Mouse (Mus musculus): ENCODE results near the gene Frs2. TPM values are rescaled to one million over a fixed set of nuclear protein-coding genes. Genes with fewer than 3 reads are reported as not detected.

Gene Frs2
- polyA plus RNA-seq, 1 experiment from 2014 or later: 28.5 TPM

DNA sequence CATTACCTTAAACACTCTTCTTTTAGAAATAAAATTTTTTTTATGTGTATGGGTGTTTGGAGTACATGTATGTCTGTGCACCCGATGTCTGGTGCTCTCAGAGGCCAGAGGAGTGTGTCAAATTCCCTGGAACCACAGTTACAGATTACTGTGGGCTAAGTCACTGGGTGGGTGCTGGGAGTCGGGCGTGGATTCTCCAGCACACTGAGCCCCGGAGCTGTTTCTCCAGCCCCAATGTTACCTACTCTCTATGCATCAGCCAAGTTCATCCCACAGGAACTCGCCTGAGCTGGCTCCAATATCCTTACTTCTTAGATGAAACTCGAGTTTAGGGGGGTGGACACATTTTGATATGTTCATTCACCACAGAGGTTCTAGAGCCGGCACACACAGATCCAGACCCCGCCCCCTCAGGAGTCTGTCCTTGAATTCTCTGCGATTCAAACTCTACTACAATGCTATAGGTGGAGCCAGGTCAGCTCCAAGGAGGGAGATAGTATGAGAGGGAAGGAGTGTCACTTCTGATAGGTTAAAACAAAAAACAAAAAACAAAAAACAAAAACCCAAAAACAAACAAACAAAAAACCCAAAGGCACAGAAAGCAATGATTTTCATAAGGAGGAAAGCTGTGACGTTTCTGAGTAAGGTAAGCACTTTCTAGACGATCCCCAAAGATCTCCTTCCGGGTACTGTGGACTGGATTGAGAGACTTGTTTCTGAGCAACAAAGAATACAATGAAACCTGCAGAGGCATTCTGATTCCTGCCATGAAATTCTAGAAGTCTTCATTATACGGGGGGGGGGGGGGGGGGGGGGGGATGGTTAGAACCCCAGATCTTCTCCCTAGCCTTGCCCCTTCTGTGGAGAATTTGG is 25.5 kb upstream of the Frs2 start:
- no peak for DNase-seq (ENCODE audit: low spot score, missing footprints)
- no peaks in the 10 kb centered on the region for H3K36me3 ChIP-seq (ENCODE audit: control insufficient read depth, insufficient read depth, low read length)
- H3K4me2 ChIP-seq: no peak overlapping the region
- no peak overlapping the region for H3K9ac ChIP-seq (ENCODE audit: low read length)
- WGBS: 40% methylated on average over 12 of the region's 13 CpGs
- H3K4me3 ChIP-seq (ENCODE audit: low read depth, low read length): no peak overlapping the region
- H3K27ac ChIP-seq (ENCODE audit: low read depth, low read length): no peak overlapping the region
- H3K4me1 ChIP-seq (ENCODE audit: control insufficient read depth, insufficient read depth, low read length): peaks cover 3% of the 10 kb centered on the region; the same call in 1 of the 2 replicates
- H3K9me3 ChIP-seq (ENCODE audit: control insufficient read depth, low read length): no peaks in the 10 kb centered on the region
- no peaks in the 10 kb centered on the region for H3K27me3 ChIP-seq (ENCODE audit: control insufficient read depth, insufficient read depth, low read length)
- ATAC-seq (ENCODE audit: low FRiP score): 0 out of 2 replicates have a peak, but pooled peaks have one; percentile 38

DNA sequence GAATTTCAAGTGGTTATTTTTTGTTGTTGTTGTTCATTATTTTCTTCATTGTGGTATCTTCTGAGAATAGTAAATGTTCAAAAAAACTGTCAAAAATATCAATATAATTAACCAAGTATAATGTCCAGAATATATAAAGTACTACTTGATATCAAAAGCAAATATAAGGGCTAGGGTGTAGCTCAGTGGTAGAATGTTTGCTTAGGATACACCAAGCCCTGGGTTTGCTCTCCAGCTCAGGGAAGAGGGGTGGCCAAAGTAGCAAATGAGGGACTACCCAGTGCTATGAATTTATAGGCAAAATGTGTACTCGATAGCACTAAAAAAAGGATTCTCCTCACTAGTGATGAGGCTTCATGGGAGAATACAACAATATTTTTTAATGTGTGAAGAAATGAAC is 24.8 kb upstream of the Frs2 start:
- H3K9ac ChIP-seq (ENCODE audit: low read length): no peak overlapping the region
- H3K9me3 ChIP-seq (ENCODE audit: control insufficient read depth, low read length): no peaks in the 10 kb centered on the region
- no peak for DNase-seq (ENCODE audit: low spot score, missing footprints)
- H3K27ac ChIP-seq (ENCODE audit: low read depth, low read length): no peak overlapping the region
- ATAC-seq (ENCODE audit: low FRiP score): no peak
- H3K4me1 ChIP-seq (ENCODE audit: control insufficient read depth, insufficient read depth, low read length): peaks cover 3% of the 10 kb centered on the region; the same call in 1 of the 2 replicates
- H3K4me2 ChIP-seq: no peak overlapping the region
- H3K36me3 ChIP-seq (ENCODE audit: control insufficient read depth, insufficient read depth, low read length): no peaks in the 10 kb centered on the region
- WGBS: 92% methylated on average over 1 of the region's 1 CpGs
- no peaks in the 10 kb centered on the region for H3K27me3 ChIP-seq (ENCODE audit: control insufficient read depth, insufficient read depth, low read length)
- H3K4me3 ChIP-seq (ENCODE audit: low read depth, low read length): no peak overlapping the region

DNA sequence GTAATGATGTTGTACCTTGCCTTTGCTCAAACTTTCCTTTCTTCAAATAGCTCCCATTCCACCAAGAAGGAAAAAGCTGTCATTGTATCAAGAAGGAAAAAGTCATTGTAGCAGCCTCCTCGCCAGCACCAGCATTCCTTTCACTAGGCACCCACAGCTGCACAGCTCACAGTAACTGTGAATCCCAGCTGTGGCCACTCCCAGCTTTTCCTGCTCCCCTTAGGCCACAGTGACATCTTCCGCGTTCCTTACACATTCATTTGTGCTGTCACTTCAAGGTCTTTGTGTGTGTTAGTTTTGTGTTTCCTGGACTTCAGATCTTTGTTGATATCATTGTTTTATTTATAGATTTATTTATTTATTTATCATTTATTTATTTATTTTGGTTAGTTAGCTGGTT is 23.7 kb upstream of the Frs2 start:
- no peak for DNase-seq (ENCODE audit: low spot score, missing footprints)
- WGBS: 47% methylated on average over 3 of the region's 3 CpGs
- H3K9ac ChIP-seq (ENCODE audit: low read length): no peak overlapping the region

DNA sequence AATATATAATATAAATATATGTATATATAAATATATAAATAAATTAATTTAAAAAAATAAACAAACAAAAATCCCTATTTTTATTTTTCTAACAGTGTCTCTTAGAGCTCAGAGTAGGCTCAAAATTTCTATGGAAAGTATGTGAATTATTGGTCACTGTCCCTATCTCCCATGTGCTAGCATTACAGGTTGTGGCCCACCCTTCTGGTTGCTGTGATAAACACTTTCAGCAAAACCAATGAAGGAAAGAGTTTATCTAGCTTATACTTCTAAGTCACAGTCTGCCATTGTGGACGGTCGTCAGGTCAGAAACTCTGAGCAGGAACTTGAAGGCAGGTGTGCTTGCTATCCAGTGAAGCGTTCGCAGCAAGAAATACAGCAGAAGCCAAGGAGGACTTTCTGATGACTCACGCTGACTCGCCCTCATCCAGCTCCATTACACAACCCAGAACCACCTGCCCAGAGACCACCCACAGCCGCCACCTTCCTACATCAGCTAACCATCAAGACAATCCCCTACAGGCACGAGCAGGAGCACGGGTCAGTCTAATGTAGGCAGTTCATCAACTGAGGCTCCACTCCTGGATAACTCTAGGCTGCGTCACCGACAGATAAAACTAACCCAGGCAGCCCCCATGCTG is 18.6 kb upstream of the Frs2 start:
- Histone ChIP-seq H3K36me3 (ENCODE audit: control insufficient read depth, insufficient read depth, low read length) (no peaks in the 10 kb centered on the region), H3K27me3 (ENCODE audit: control insufficient read depth, insufficient read depth, low read length) (no peaks in the 10 kb centered on the region), H3K4me3 (ENCODE audit: low read depth, low read length) (no peak overlapping the region), H3K4me1 (ENCODE audit: control insufficient read depth, insufficient read depth, low read length) (no peaks in the 10 kb centered on the region), H3K9ac (ENCODE audit: low read length) (no peak overlapping the region), H3K27ac (ENCODE audit: low read depth, low read length) (no peak overlapping the region), H3K9me3 (ENCODE audit: control insufficient read depth, low read length) (no peaks in the 10 kb centered on the region), H3K4me2 (no peak overlapping the region)
- ATAC-seq (ENCODE audit: low FRiP score) (no peak), DNase-seq (ENCODE audit: low spot score, missing footprints) (no peak)
- WGBS: 87% methylated on average over 11 of the region's 11 CpGs

More for the DNA sequence above, 23.7 kb upstream of the Frs2 start:
- Histone ChIP-seq H3K27me3 (ENCODE audit: control insufficient read depth, insufficient read depth, low read length) (no peaks in the 10 kb centered on the region), H3K9me3 (ENCODE audit: control insufficient read depth, low read length) (no peaks in the 10 kb centered on the region), H3K4me1 (ENCODE audit: control insufficient read depth, insufficient read depth, low read length) (peaks cover 3% of the 10 kb centered on the region; the same call in 1 of the 2 replicates), H3K4me2 (no peak overlapping the region), H3K4me3 (ENCODE audit: low read depth, low read length) (no peak overlapping the region), H3K36me3 (ENCODE audit: control insufficient read depth, insufficient read depth, low read length) (no peaks in the 10 kb centered on the region), H3K27ac (ENCODE audit: low read depth, low read length) (no peak overlapping the region)
- ATAC-seq (ENCODE audit: low FRiP score): no peak

DNA sequence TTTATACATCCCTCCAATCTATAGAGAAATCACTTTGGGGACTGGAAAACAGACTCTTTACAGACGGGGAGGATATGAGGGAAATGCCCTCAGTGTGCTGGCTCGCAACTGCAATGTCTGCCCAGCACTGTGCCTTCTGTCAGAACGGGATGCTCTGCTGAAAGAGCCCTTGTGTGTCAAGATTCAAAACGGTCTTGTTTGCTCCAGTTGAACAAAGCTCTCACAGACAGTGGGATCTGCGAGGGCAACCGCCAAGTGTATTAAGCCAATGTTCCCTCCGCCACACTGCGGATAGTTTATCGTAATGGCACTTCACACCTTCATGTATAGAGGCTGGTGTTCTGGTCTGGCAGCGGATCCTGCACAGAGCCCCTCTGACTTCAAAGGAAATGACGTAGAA is 14.3 kb upstream of the Frs2 start:
- ATAC-seq (ENCODE audit: low FRiP score): no peak
- Histone ChIP-seq H3K36me3 (ENCODE audit: control insufficient read depth, insufficient read depth, low read length) (no peaks in the 10 kb centered on the region), H3K9ac (ENCODE audit: low read length) (no peak overlapping the region), H3K27me3 (ENCODE audit: control insufficient read depth, insufficient read depth, low read length) (no peaks in the 10 kb centered on the region), H3K27ac (ENCODE audit: low read depth, low read length) (no peak overlapping the region), H3K4me1 (ENCODE audit: control insufficient read depth, insufficient read depth, low read length) (no peaks in the 10 kb centered on the region), H3K4me2 (no peak overlapping the region), H3K4me3 (ENCODE audit: low read depth, low read length) (no peak overlapping the region), H3K9me3 (ENCODE audit: control insufficient read depth, low read length) (no peaks in the 10 kb centered on the region)
- DNase-seq (ENCODE audit: low spot score, missing footprints): no peak
- WGBS: 72% methylated on average over 11 of the region's 11 CpGs

DNA sequence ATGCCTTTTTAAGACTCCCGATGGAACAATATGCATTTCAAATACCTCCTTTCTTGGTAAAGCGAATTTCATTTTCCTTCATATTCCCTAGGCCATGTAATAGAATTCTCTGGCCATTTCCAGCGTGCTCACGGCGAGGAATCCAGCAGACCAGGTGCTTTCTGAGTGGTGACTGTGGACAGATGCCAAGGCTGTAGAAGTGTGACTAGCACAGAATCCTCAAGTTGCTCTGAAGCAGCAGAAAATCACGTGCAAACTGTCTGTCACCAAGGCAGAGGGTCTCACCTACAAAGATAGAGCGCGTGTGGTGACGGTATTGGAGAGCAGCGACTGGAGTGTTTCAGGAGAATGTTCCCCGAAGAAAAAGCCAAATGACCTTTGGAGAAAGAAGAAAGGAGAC is 11.8 kb upstream of the Frs2 start:
- Histone ChIP-seq H3K4me1 (ENCODE audit: control insufficient read depth, insufficient read depth, low read length) (no peaks in the 10 kb centered on the region), H3K36me3 (ENCODE audit: control insufficient read depth, insufficient read depth, low read length) (no peaks in the 10 kb centered on the region), H3K4me3 (ENCODE audit: low read depth, low read length) (no peak overlapping the region), H3K27ac (ENCODE audit: low read depth, low read length) (no peak overlapping the region), H3K27me3 (ENCODE audit: control insufficient read depth, insufficient read depth, low read length) (no peaks in the 10 kb centered on the region), H3K4me2 (no peak overlapping the region), H3K9me3 (ENCODE audit: control insufficient read depth, low read length) (no peaks in the 10 kb centered on the region), H3K9ac (ENCODE audit: low read length) (no peak overlapping the region)
- DNase-seq (ENCODE audit: low spot score, missing footprints): no peak
- WGBS: 88% methylated on average over 11 of the region's 11 CpGs
- ATAC-seq (ENCODE audit: low FRiP score): no peak

DNA sequence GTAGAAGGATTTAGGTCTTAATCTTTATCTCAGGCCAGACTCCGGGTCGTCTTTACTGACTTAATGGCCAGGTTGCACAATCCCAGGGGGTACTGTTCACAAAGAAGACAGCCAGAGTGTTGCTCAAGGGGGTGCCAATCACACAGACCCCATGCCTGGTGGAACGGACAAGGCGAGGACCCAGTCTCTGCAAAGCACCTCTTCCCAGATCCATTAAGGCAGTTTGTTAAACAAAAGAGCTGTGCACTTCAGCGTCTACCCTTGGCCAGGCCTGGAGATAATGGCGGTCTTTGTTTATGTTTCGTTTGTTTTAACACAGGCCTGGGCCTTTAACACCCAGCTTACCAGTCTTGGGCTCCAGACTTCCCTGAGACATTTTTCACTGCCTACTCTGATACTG is 3.9 kb upstream of the Frs2 start:
- Histone ChIP-seq H3K4me1 (ENCODE audit: control insufficient read depth, insufficient read depth, low read length) (peaks cover 22% of the 10 kb centered on the region), H3K27ac (ENCODE audit: low read depth, low read length) (no peak overlapping the region), H3K9me3 (ENCODE audit: control insufficient read depth, low read length) (no peaks in the 10 kb centered on the region), H3K36me3 (ENCODE audit: control insufficient read depth, insufficient read depth, low read length) (no peaks in the 10 kb centered on the region), H3K27me3 (ENCODE audit: control insufficient read depth, insufficient read depth, low read length) (peaks cover 7% of the 10 kb centered on the region; the same call in 1 of the 2 replicates), H3K9ac (ENCODE audit: low read length) (no peak overlapping the region), H3K4me2 (0 out of 2 replicates have a peak overlapping the region, but pooled peaks have one; percentile 4), H3K4me3 (ENCODE audit: low read depth, low read length) (no peak overlapping the region)
- WGBS: 9% methylated on average over 7 of the region's 7 CpGs
- DNase-seq (ENCODE audit: low spot score, missing footprints): peak; percentile 90
- no peak for ATAC-seq (ENCODE audit: low FRiP score)

DNA sequence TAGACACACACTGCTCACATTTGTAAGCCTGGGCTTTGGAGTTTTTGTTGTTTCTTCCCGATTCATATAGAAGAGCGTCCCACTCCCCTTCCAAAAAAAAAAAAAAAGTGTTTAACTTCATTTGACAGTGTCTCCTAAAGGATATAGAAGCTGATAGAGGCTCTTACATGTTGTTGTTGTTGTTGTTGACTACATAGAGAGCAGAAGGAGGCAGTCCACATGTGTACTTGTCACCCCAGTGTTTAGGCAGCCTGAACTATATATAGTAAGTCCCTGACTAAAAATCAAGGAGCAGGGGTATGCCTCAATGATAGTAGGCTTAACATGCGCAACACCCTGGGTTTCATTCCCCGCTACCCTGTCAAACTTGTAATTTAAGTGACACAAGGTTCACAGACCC is 3.3 kb upstream of the Frs2 start:
- Histone ChIP-seq H3K9ac (ENCODE audit: low read length) (no peak overlapping the region), H3K4me1 (ENCODE audit: control insufficient read depth, insufficient read depth, low read length) (peaks cover 24% of the 10 kb centered on the region), H3K27me3 (ENCODE audit: control insufficient read depth, insufficient read depth, low read length) (peaks cover 7% of the 10 kb centered on the region; the same call in 1 of the 2 replicates), H3K27ac (ENCODE audit: low read depth, low read length) (no peak overlapping the region), H3K4me2 (no peak overlapping the region), H3K9me3 (ENCODE audit: control insufficient read depth, low read length) (no peaks in the 10 kb centered on the region), H3K36me3 (ENCODE audit: control insufficient read depth, insufficient read depth, low read length) (no peaks in the 10 kb centered on the region), H3K4me3 (ENCODE audit: low read depth, low read length) (no peak overlapping the region)
- ATAC-seq (ENCODE audit: low FRiP score) (no peak), DNase-seq (ENCODE audit: low spot score, missing footprints) (no peak)
- WGBS: 39% methylated on average over 4 of the region's 4 CpGs

DNA sequence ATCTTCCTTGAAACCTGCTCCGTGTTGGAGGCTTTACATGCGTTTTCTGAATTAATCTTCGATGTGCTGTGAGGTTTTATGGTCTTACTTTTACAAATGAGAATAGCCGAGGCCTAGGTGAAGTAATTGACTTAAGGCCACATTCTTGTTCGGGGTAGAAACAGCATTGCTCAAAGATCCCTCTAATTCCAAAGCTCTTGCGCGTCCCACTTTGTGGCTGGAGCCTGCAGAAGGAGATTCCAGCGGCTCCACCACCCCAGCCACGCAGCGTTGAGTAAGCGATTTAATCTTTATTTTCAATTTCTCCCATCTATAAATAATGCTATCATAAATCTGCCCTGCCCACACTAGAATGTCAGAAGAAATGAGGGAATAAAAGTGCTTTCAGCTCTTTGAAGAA is 2.9 kb upstream of the Frs2 start:
- DNase-seq (ENCODE audit: low spot score, missing footprints): no peak
- 5% methylated on average over 11 of the region's 11 CpGs for WGBS
- H3K4me3 ChIP-seq (ENCODE audit: low read depth, low read length): no peak overlapping the region
- H3K27me3 ChIP-seq (ENCODE audit: control insufficient read depth, insufficient read depth, low read length): peaks cover 7% of the 10 kb centered on the region; the same call in 1 of the 2 replicates
- no peaks in the 10 kb centered on the region for H3K9me3 ChIP-seq (ENCODE audit: control insufficient read depth, low read length)
- no peaks in the 10 kb centered on the region for H3K36me3 ChIP-seq (ENCODE audit: control insufficient read depth, insufficient read depth, low read length)
- H3K27ac ChIP-seq (ENCODE audit: low read depth, low read length): no peak overlapping the region
- H3K9ac ChIP-seq (ENCODE audit: low read length): 0 out of 2 replicates have a peak overlapping the region, but pooled peaks have one; percentile 18
- H3K4me1 ChIP-seq (ENCODE audit: control insufficient read depth, insufficient read depth, low read length): peaks cover 29% of the 10 kb centered on the region
- H3K4me2 ChIP-seq: no peak overlapping the region
- ATAC-seq (ENCODE audit: low FRiP score): no peak
